Mouse (Mus musculus): ENCODE measurements at regions not wholly inside any gene's neighbourhood (a gene's known extent, or its start where the extent isn't known, plus 50 kb on each side); places are given as distances from the start of the nearest gene placed in this dataset.

DNA sequence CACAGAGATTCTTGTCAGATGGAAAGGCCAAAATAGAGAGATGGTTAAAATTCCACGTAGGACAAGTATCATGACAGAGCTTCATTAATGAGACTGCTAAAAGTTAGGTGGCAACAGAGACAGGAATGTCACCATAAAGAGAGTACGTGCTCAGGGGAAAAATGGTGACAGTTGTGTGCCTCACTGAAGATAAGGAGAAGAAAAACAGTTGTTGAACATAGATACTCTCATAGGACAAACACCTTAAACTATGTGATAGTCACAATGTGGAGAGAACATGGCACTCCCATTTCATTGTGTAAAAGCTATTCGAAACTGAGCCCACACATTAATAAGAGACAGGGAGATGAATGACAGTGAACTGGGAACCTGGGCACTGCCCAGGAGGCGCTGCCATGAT is 66.1 kb upstream of the Eed start:
- TF ChIP-seq CTCF (IDR thresholded peaks at IDR 0.05; ENCODE audit: low read depth, low read length) = no peak
- TF ChIP-seq GATA1 (IDR thresholded peaks at IDR 0.05; ENCODE audit: borderline replicate concordance, low read length) = no peak
- TF ChIP-seq TAL1 (conservative IDR thresholded peaks at IDR 0.05; ENCODE audit: low read depth, low read length) = no peak
- TF ChIP-seq POLR2AphosphoS5 (IDR thresholded peaks at IDR 0.05; ENCODE audit: insufficient replicate concordance, low read depth, low read length) = no peak
- no peak for TF ChIP-seq GATA2 (IDR thresholded peaks at IDR 0.05; ENCODE audit: borderline replicate concordance, low read depth, low read length)
